Mouse (Mus musculus) pancreas, adult 10 weeks (tissue): ENCODE measurements around the gene Ears2. TPM values are rescaled to one million over a fixed set of nuclear protein-coding genes. Genes with fewer than 3 reads are reported as not detected.

Experiments
- polyA plus RNA-seq: library from polyadenylated mRNA; stranded (reverse); fragments of 350-450 nt; fragmentation: Illumina TruSeq; extraction: RNeasy Lipid Tissue Mini Kit (QIAGEN cat#74804); gene quantifications from one replicate; pipeline ENCODE4 v1.2.3, GENCODE M21; 2015; ENCODE audit warnings: low read depth, low replicate concordance; ENCODE audit not compliant: insufficient read depth

The Ears2 gene
- 3.0 TPM for polyA plus RNA-seq

GRCm38 (mm10) chr7:122066945-122067516 is at the start of gene Ears2, which contains the start of gene Ubfd1:
Ears2 (minus strand) TSS chr7:122067263.
Ubfd1 (plus strand) TSS chr7:122067175.

GRCm38 (mm10) chr7:122101747-122102244 is 34.7 kb upstream of the Ears2 start, which contains the start of gene Ndufab1:
Ndufab1 (minus strand) TSS chr7:122101886.

GRCm38 (mm10) chr7:122020667-122021354 is 46.3 kb downstream of the Ears2 start, which contains the start of gene Gga2:
Gga2 (minus strand) TSS chr7:122021222.

Other genes with a start within 250 kb of the Ears2 start
- 6.2 TPM for gene Scnn1b, start 202.2 kb downstream of the Ears2 start, polyA plus RNA-seq
- 4.7 TPM for gene Cog7, start 85.6 kb downstream of the Ears2 start, polyA plus RNA-seq
- gene Gga2, start 46.0 kb downstream of the Ears2 start, polyA plus RNA-seq: 11.6 TPM
- gene Ubfd1, start 88 bp downstream of the Ears2 start, polyA plus RNA-seq: 6.2 TPM
- 46.9 TPM for gene Ndufab1, start 34.6 kb upstream of the Ears2 start, polyA plus RNA-seq
- gene Palb2, start 65.7 kb upstream of the Ears2 start, polyA plus RNA-seq: not detected
- 29.8 TPM for gene Dctn5, start 65.8 kb upstream of the Ears2 start, polyA plus RNA-seq
- not detected for gene Plk1, start 92.2 kb upstream of the Ears2 start, polyA plus RNA-seq
- gene Ern2, start 118.9 kb upstream of the Ears2 start, polyA plus RNA-seq: not detected
- 5.2 TPM for gene Chp2, start 152.2 kb upstream of the Ears2 start, polyA plus RNA-seq
- gene Prkcb, start 221.5 kb upstream of the Ears2 start, polyA plus RNA-seq: 3.1 TPM